Mouse (Mus musculus) hindbrain, embryonic 11.5 days (tissue): ENCODE data around the gene Pdzd2. TPM values are rescaled to one million over a fixed set of nuclear protein-coding genes. Genes with fewer than 3 reads are reported as not detected.

Source experiments
- ATAC-seq: fragments of 200-750 bp; cut with Nextera tagmentation; 2 replicates; pipeline ENCODE4 v1.8.0; 2017; ENCODE audit warnings: mild to moderate bottlenecking, moderate TSS enrichment, moderate library complexity; ENCODE audit not compliant: low FRiP score
- DNase-seq: peaks from one replicate; pipeline ENCODE4 v3.0.0-alpha.2; 2015; ENCODE audit warnings: low spot score
- H3K27ac ChIP-seq: fragments of 300-500 bp; sonication (generic); 2 replicates; pipeline ENCODE4 v1.5.1; 2014; ENCODE audit warnings: mild to moderate bottlenecking, low read depth, low read length
- H3K27me3 ChIP-seq: fragments of 300-500 bp; sonication (generic); 2 replicates; pipeline ENCODE4 v1.6.1; 2014; ENCODE audit warnings: mild to moderate bottlenecking, low read length, moderate library complexity, mixed read lengths; ENCODE audit not compliant: control insufficient read depth, insufficient read depth
- H3K36me3 ChIP-seq: fragments of 300-500 bp; sonication (generic); 2 replicates; pipeline ENCODE4 v1.6.1; 2014; ENCODE audit warnings: mild to moderate bottlenecking, low read length, moderate library complexity, mixed read lengths; ENCODE audit not compliant: control insufficient read depth, insufficient read depth
- H3K4me1 ChIP-seq: fragments of 300-500 bp; sonication (generic); replicated peaks from 2 replicates; pipeline ENCODE4 v1.6.1; 2014; ENCODE audit warnings: low read length, mixed read lengths; ENCODE audit not compliant: control insufficient read depth, insufficient read depth
- H3K4me2 ChIP-seq: fragments of 300-500 bp; sonication (generic); replicated peaks from 2 replicates; pipeline ENCODE4 v1.6.1; 2014; ENCODE audit warnings: mild to moderate bottlenecking, low read depth, low read length
- H3K4me3 ChIP-seq: fragments of 300-500 bp; sonication (generic); 2 replicates; pipeline ENCODE4 v1.5.1; 2014; ENCODE audit warnings: low read depth, low read length
- H3K9ac ChIP-seq: fragments of 300-500 bp; sonication (generic); 2 replicates; pipeline ENCODE4 v1.6.1; 2014; ENCODE audit warnings: low read depth, low read length
- H3K9me3 ChIP-seq: fragments of 300-500 bp; sonication (generic); 2 replicates; pipeline ENCODE4 v1.6.1; 2016; ENCODE audit warnings: low read length; ENCODE audit not compliant: control insufficient read depth
- WGBS: fragments of 180-500 bp; shearing (Covaris S2); extraction: QIAGEN DNeasy Blood & Tissue Kit; methylation state at CpG from one replicate; pipeline ENCODE4 v1.1.7; 2014; 5-methylcytosine and 5-hydroxymethylcytosine counted together
- polyA plus RNA-seq: library from polyadenylated mRNA; unstranded; fragments of >200 nt; fragmentation: Nextera tagmentation; extraction: Ambion mirVana; gene quantifications from 2 replicates; pipeline ENCODE4 v1.2.1, GENCODE M21; 2014

The Pdzd2 gene
- polyA plus RNA-seq, 1 experiment from 2014 or later: 5.5 TPM

GRCm38 (mm10) chr15:12314584-12314983 is 425.1 kb downstream of the Pdzd2 start:
- DNase-seq: no peak
- no peaks in the 10 kb centered on the region for H3K9me3 ChIP-seq
- H3K4me1 ChIP-seq: no peaks in the 10 kb centered on the region
- no peak overlapping the region for H3K4me3 ChIP-seq
- H3K27ac ChIP-seq: no peak overlapping the region
- ATAC-seq: no peak
- no peak overlapping the region for H3K4me2 ChIP-seq
- H3K36me3 ChIP-seq: no peaks in the 10 kb centered on the region
- H3K9ac ChIP-seq: no peak overlapping the region
- 89% methylated on average over 5 of the region's 5 CpGs for WGBS
- H3K27me3 ChIP-seq: no peaks in the 10 kb centered on the region

- no peak for ATAC-seq
- WGBS: 36% methylated on average over 1 of the region's 1 CpGs
- no peak for DNase-seq
Observed at GRCm38 (mm10) chr15:12313255-12313654, 426.5 kb downstream of the Pdzd2 start.

GRCm38 (mm10) chr15:12311465-12311864 is 428.3 kb downstream of the Pdzd2 start:
- H3K36me3 ChIP-seq: no peaks in the 10 kb centered on the region
- H3K4me2 ChIP-seq: no peak overlapping the region
- H3K4me3 ChIP-seq: no peak overlapping the region
- no peaks in the 10 kb centered on the region for H3K4me1 ChIP-seq
- ATAC-seq (no peak), DNase-seq (no peak)
- no peaks in the 10 kb centered on the region for H3K27me3 ChIP-seq
- no peak overlapping the region for H3K27ac ChIP-seq
- 88% methylated on average over 7 of the region's 7 CpGs for WGBS
- no peak overlapping the region for H3K9ac ChIP-seq
- H3K9me3 ChIP-seq: no peaks in the 10 kb centered on the region

More at GRCm38 (mm10) chr15:12313255-12313654, 426.5 kb downstream of the Pdzd2 start:
- H3K4me3 ChIP-seq: no peak overlapping the region
- H3K4me2 ChIP-seq: no peak overlapping the region
- H3K36me3 ChIP-seq: no peaks in the 10 kb centered on the region
- no peak overlapping the region for H3K9ac ChIP-seq
- no peaks in the 10 kb centered on the region for H3K27me3 ChIP-seq
- H3K4me1 ChIP-seq: no peaks in the 10 kb centered on the region
- no peaks in the 10 kb centered on the region for H3K9me3 ChIP-seq
- no peak overlapping the region for H3K27ac ChIP-seq

GRCm38 (mm10) chr15:12310676-12311075 is 429.0 kb downstream of the Pdzd2 start:
- WGBS: 86% methylated on average over 4 of the region's 4 CpGs
- Histone ChIP-seq H3K9ac (no peak overlapping the region), H3K36me3 (no peaks in the 10 kb centered on the region), H3K4me1 (no peaks in the 10 kb centered on the region), H3K9me3 (no peaks in the 10 kb centered on the region), H3K27me3 (no peaks in the 10 kb centered on the region), H3K4me2 (no peak overlapping the region), H3K4me3 (no peak overlapping the region), H3K27ac (no peak overlapping the region)
- no peak for ATAC-seq
- DNase-seq: no peak

Other genes starting within 250 kb of the Pdzd2 start
- gene 6030458C11Rik, start 84.7 kb upstream of the Pdzd2 start, polyA plus RNA-seq: 27.7 and 38.6 TPM in 2 replicates
- gene Drosha, start 84.9 kb upstream of the Pdzd2 start, polyA plus RNA-seq: 68.4 and 76.2 TPM in 2 replicates